Mouse (Mus musculus) limb, embryonic 11.5 days (tissue): Measurements from ENCODE around the gene Ucn. TPM values are rescaled to one million over a fixed set of nuclear protein-coding genes. Genes with fewer than 3 reads are reported as not detected.

Experiments used
- ATAC-seq: fragments of 200-750 bp; cut with Nextera tagmentation; 2 replicates; pipeline ENCODE4 v1.8.0; 2017; ENCODE audit warnings: low read depth; ENCODE audit not compliant: insufficient number of reproducible peaks, low FRiP score, low TSS enrichment
- DNase-seq: peaks from one replicate; pipeline ENCODE4 v3.0.0-alpha.2; 2015; ENCODE audit warnings: low spot score
- H3K27ac ChIP-seq: fragments of 300-500 bp; sonication (generic); replicated peaks from 2 replicates; pipeline ENCODE4 v1.5.1; 2014; ENCODE audit warnings: low read depth, mild to moderate bottlenecking, low read length
- H3K27me3 ChIP-seq: fragments of 300-500 bp; sonication (generic); 2 replicates; pipeline ENCODE4 v1.6.1; 2014; ENCODE audit warnings: mild to moderate bottlenecking, low read length, mixed read lengths; ENCODE audit not compliant: control insufficient read depth, insufficient read depth
- H3K36me3 ChIP-seq: fragments of 300-500 bp; sonication (generic); 2 replicates; pipeline ENCODE4 v1.6.1; 2014; ENCODE audit warnings: mild to moderate bottlenecking, low read length, moderate library complexity, mixed read lengths; ENCODE audit not compliant: control insufficient read depth, insufficient read depth
- H3K4me1 ChIP-seq: fragments of 300-500 bp; sonication (generic); 2 replicates; pipeline ENCODE4 v1.6.1; 2014; ENCODE audit warnings: low read length, mixed read lengths; ENCODE audit not compliant: control insufficient read depth, insufficient read depth
- H3K4me2 ChIP-seq: fragments of 300-500 bp; sonication (generic); 2 replicates; pipeline ENCODE4 v1.6.1; 2014; ENCODE audit warnings: low read depth, mild to moderate bottlenecking, moderate library complexity; ENCODE audit not compliant: severe bottlenecking
- H3K4me3 ChIP-seq: fragments of 300-500 bp; sonication (generic); 2 replicates; pipeline ENCODE4 v1.5.1; 2014; ENCODE audit warnings: low read depth, low read length
- H3K9ac ChIP-seq: fragments of 300-500 bp; sonication (generic); 2 replicates; pipeline ENCODE4 v1.6.1; 2014; ENCODE audit warnings: mild to moderate bottlenecking, low read length
- H3K9me3 ChIP-seq: fragments of 300-500 bp; sonication (generic); 2 replicates; pipeline ENCODE4 v1.6.1; 2016; ENCODE audit warnings: low read length; ENCODE audit not compliant: control insufficient read depth
- WGBS: fragments of 180-500 bp; shearing (Covaris S2); extraction: QIAGEN DNeasy Blood & Tissue Kit; methylation state at CpG from one replicate; pipeline ENCODE4 v1.1.7; 2014; 5-methylcytosine and 5-hydroxymethylcytosine counted together
- polyA plus RNA-seq: library from polyadenylated mRNA; unstranded; fragments of >200 nt; fragmentation: Nextera tagmentation; extraction: Ambion mirVana; gene quantifications from 2 replicates; pipeline ENCODE4 v1.2.1, GENCODE M21; 2014

Ucn gene
- polyA plus RNA-seq, 1 experiment from 2014 or later, result not detected

- ATAC-seq, result no peak
- H3K9ac ChIP-seq, result no peak overlapping the region
- under 1% methylated on average over 59 of the region's 59 CpGs for WGBS
Measured at GRCm38 (mm10) chr5:31094799-31095691, 43.6 kb downstream of the Ucn start.

DNA sequence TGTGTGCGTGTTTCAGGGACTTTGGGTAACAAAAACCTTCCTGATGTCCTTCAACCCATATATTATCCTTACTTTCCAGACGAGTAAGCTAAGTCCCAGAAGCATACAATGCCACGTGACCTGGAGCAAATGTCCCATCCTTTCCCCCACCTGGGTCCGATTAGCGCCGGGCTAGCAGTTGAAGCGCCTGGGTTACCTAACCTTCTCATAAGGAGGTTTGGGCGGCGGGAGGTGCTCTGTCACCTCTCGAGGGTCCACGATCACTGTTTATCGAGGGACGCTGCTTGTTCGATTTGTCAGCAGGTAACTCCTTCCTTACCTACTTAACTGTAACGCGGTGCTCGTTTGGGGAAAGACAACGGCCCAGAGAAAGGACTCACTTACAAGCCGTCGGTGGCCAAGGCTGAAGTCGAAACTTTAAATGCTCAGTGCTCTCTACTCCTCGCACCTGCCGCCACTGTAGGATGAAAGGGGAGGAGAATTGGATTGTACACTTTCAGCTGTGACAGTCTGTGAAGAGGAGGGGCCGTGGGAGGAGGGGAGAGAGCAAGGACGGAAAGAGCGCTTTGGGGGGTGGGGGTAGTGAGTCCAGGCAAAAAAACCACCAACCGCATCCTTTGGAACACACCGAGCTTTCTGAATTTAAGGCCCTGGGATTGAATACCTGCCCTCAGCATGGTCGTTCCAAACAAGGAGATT, 44.4 kb downstream of the Ucn start:
- 2% methylated on average over 29 of the region's 29 CpGs for WGBS
- Histone ChIP-seq H3K4me2 (0 out of 2 replicates have a peak overlapping the region, but pooled peaks have one; percentile 13), H3K4me3 (peak overlapping the region; percentile 5; the same call in 1 of the 2 replicates), H3K27me3 (peaks cover 80% of the 10 kb centered on the region), H3K9ac (no peak overlapping the region), H3K27ac (no peak overlapping the region), H3K9me3 (no peaks in the 10 kb centered on the region), H3K36me3 (no peaks in the 10 kb centered on the region), H3K4me1 (peaks cover 10% of the 10 kb centered on the region)
- ATAC-seq (no peak), DNase-seq (peak; percentile 65)

More at GRCm38 (mm10) chr5:31094799-31095691, 43.6 kb downstream of the Ucn start:
- H3K4me2 ChIP-seq, result peak overlapping the region; percentile 33
- H3K4me1 ChIP-seq, result peaks cover 10% of the 10 kb centered on the region
- peak; percentile 49 for DNase-seq
- H3K27ac ChIP-seq, result no peak overlapping the region
- H3K9me3 ChIP-seq, result no peaks in the 10 kb centered on the region
- no peaks in the 10 kb centered on the region for H3K36me3 ChIP-seq
- peak overlapping the region; percentile 5; the same call in 1 of the 2 replicates for H3K4me3 ChIP-seq
- peaks cover 74% of the 10 kb centered on the region for H3K27me3 ChIP-seq

DNA sequence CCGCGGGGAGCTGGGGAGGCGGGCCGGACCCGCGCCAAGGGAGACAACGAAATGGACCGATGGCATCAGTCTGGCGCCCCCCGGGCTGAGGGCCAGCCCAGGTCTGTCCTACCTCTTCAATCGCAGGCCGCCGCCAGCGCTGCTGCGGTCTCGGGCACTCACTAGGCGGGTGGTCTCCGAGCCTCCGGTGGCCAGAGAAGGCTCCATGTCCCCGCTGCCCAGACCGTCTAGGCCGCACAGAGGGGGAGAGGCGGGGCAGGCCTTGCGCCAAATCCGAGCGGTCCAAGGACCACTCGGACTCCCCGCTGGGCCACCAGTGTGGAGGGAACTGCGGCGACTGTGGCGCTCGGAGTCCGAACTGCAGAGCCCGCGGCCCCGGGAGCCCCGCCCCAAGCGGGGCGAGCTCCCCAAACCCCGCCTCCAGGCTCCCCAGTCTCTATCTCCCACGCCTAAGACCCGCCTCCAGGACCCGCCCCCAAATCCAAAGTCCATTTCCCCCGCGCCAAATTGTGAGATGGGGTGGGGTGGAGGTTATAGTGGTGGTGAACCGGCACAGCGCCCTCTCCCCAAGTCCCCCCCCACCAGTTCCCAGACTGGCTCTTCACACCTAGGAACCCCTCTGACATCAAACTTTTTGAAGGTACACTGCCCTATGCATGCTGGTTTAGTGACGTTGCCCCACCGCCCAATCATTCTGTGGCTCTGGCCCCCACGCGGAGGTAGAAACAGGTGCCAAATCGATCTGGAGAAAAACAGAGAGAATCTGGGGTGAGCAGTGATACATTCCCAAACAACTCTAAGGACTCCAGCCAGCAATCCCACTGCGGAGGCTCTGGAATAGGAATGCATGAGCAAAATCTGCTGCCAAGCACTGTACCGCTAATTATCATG, 45.2 kb downstream of the Ucn start:
- Histone ChIP-seq H3K27me3 (peaks cover 83% of the 10 kb centered on the region), H3K36me3 (no peaks in the 10 kb centered on the region), H3K4me1 (peaks cover 10% of the 10 kb centered on the region), H3K4me2 (peak overlapping the region; percentile 45), H3K27ac (no peak overlapping the region), H3K9me3 (no peaks in the 10 kb centered on the region), H3K9ac (no peak overlapping the region), H3K4me3 (peak overlapping the region; percentile 35)
- ATAC-seq, result 0 out of 2 replicates have a peak, but pooled peaks have one; percentile 42
- under 1% methylated on average over 52 of the region's 54 CpGs for WGBS
- DNase-seq, result peak; percentile 56

DNA sequence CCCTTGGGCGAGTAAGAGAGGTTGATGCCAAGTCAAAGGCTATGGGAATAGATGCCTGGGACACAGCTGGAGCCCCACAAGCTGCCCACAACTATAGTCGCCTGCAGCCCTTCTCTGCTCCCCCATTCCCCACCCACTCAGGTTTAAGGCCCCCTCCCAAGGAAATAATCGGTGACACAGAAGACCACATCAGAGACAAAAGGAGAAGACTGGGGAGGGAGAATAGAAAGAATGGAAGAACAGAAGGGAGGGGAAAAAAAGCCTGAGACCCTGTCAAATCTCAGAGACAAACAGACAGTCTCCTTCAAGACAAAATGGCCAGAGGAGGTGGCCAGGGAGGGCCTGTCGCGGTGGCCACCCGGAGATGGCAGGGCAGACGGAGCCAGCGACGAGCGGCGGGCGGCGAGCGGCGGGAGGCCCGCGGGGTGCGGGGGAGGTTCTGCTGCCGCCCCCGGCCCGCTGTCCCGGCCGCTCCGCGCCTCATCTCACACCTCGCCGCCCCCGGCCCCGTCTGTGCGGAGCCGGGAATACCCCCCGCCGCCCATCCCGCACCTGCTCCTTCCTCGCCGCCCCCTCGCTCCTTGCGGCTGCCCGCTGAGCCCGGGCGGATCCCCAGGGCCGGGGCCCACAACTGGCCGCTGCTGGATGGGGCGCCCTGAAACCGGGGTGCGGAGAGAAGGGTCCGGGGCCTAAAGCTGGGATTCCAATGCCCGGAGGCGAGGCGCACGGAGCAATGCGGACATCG, 46.2 kb downstream of the Ucn start:
- ATAC-seq, result no peak
- Histone ChIP-seq H3K4me1 (peaks cover 10% of the 10 kb centered on the region), H3K36me3 (no peaks in the 10 kb centered on the region), H3K27ac (no peak overlapping the region), H3K4me3 (peak overlapping the region; percentile 35), H3K27me3 (peaks cover 78% of the 10 kb centered on the region), H3K9ac (no peak overlapping the region), H3K9me3 (no peaks in the 10 kb centered on the region), H3K4me2 (peak overlapping the region; percentile 45)
- peak; percentile 27 for DNase-seq
- 2% methylated on average over 52 of the region's 53 CpGs for WGBS

Other genes with a start within 250 kb of the Ucn start
- 384 and 395 TPM in 2 replicates for gene Ost4, start 231.0 kb downstream of the Ucn start, polyA plus RNA-seq
- 117 and 122 TPM in 2 replicates for gene Emilin1, start 225.4 kb downstream of the Ucn start, polyA plus RNA-seq
- 5.4 and 7.9 TPM in 2 replicates for gene Khk, start 217.4 kb downstream of the Ucn start, polyA plus RNA-seq
- gene Cgref1, start 193.2 kb downstream of the Ucn start, polyA plus RNA-seq, result 2.2 and 2.7 TPM in 2 replicates
- gene Preb, start 178.5 kb downstream of the Ucn start, polyA plus RNA-seq, result 96.5 and 101 TPM in 2 replicates
- not detected in 2 replicates for gene Tcf23, start 170.2 kb downstream of the Ucn start, polyA plus RNA-seq
- gene Atraid, start 90.5 kb downstream of the Ucn start, polyA plus RNA-seq, result 75.0 and 83.9 TPM in 2 replicates
- 8.0 and 8.6 TPM in 2 replicates for gene Slc5a6, start 89.9 kb downstream of the Ucn start, polyA plus RNA-seq
- 33.7 and 36.1 TPM in 2 replicates for gene Cad, start 84.0 kb downstream of the Ucn start, polyA plus RNA-seq
- not detected in 2 replicates for gene Dnajc5g, start 32.5 kb downstream of the Ucn start, polyA plus RNA-seq
- gene Slc30a3, start 30.6 kb downstream of the Ucn start, polyA plus RNA-seq, result 0.20 TPM in 1 of 2 replicates, not detected in the other
- gene Trim54, start 22.1 kb downstream of the Ucn start, polyA plus RNA-seq, result 0.30 and 0.65 TPM in 2 replicates
- 55.6 and 56.6 TPM in 2 replicates for gene Mpv17, start 15.4 kb upstream of the Ucn start, polyA plus RNA-seq
- 1.1 and 1.8 TPM in 2 replicates for gene Gm29609, start 41.1 kb upstream of the Ucn start, polyA plus RNA-seq
- gene Gtf3c2, start 41.3 kb upstream of the Ucn start, polyA plus RNA-seq, result 89.2 and 104 TPM in 2 replicates
- gene Snx17, start 54.4 kb upstream of the Ucn start, polyA plus RNA-seq, result 138 and 144 TPM in 2 replicates
- 71.9 and 73.0 TPM in 2 replicates for gene Eif2b4, start 54.6 kb upstream of the Ucn start, polyA plus RNA-seq
- 5.5 and 6.2 TPM in 2 replicates for gene Zfp513, start 63.5 kb upstream of the Ucn start, polyA plus RNA-seq
- 154 and 159 TPM in 2 replicates for gene Ppm1g, start 81.9 kb upstream of the Ucn start, polyA plus RNA-seq
- gene Nrbp1, start 102.0 kb upstream of the Ucn start, polyA plus RNA-seq, result 119 and 124 TPM in 2 replicates
- 0.38 and 0.49 TPM in 2 replicates for gene Gm9970, start 102.4 kb upstream of the Ucn start, polyA plus RNA-seq
- 23.3 and 24.9 TPM in 2 replicates for gene Krtcap3, start 112.9 kb upstream of the Ucn start, polyA plus RNA-seq
- gene Ift172, start 152.3 kb upstream of the Ucn start, polyA plus RNA-seq, result 45.7 and 51.3 TPM in 2 replicates
- gene Fndc4, start 157.3 kb upstream of the Ucn start, polyA plus RNA-seq, result 64.3 and 79.4 TPM in 2 replicates
- 0.16 TPM in 1 of 2 replicates, not detected in the other for gene Gckr, start 158.6 kb upstream of the Ucn start, polyA plus RNA-seq